Mouse (Mus musculus) embryonic fibroblast, embryonic 13.5 days (primary cell): ENCODE results near the gene Muc3. TPM values are rescaled to one million over a fixed set of nuclear protein-coding genes. Genes with fewer than 3 reads are reported as not detected.
"Not testable (repeated sequence)": the region's sequence is repeated elsewhere in the genome, so short reads cannot be mapped to it uniquely, and the experiment has no call there.

Experiments
- H3K27ac ChIP-seq: 2 replicates; pipeline ENCODE4 v1.5.1; 2012; ENCODE audit warnings: low read length, control low read depth, inconsistent platforms; ENCODE audit not compliant: insufficient read depth
- H3K4me1 ChIP-seq: 2 replicates; pipeline ENCODE4 v1.6.1; 2011; ENCODE audit warnings: low read length; ENCODE audit not compliant: control insufficient read depth, insufficient read depth
- H3K4me3 ChIP-seq: 2 replicates; pipeline ENCODE4 v1.5.1; 2011; ENCODE audit warnings: mild to moderate bottlenecking, control low read depth, low read length; ENCODE audit not compliant: insufficient read depth
- CTCF ChIP-seq: IDR thresholded peaks from 2 replicates; pipeline ENCODE4 v1.5.1; 2011; ENCODE audit warnings: mild to moderate bottlenecking, control low read depth, low read length, moderate library complexity, borderline replicate concordance; ENCODE audit not compliant: insufficient read depth
- POLR2A ChIP-seq: IDR thresholded peaks from 2 replicates; pipeline ENCODE4 v1.6.1; 2011; ENCODE audit warnings: low read depth, mild to moderate bottlenecking, control low read depth, low read length, moderate library complexity
- polyA plus RNA-seq: library from polyadenylated mRNA; stranded (reverse); fragments of >200 nt; gene quantifications from 2 replicates; pipeline ENCODE4 v1.2.4, GENCODE M21; 2011; ENCODE audit warnings: low read depth; ENCODE audit not compliant: missing spikeins, insufficient read length

Muc3 gene
- polyA plus RNA-seq, 1 experiment: not detected

GRCm38 (mm10) chr5:137129281-137129680, 19.8 kb downstream of the Muc3 start:
- no peak overlapping the region for H3K4me3 ChIP-seq
- H3K4me1 ChIP-seq: no peaks in the 10 kb centered on the region
- no peak for TF ChIP-seq CTCF
- no peak for TF ChIP-seq POLR2A
- no peak overlapping the region for H3K27ac ChIP-seq

- Histone ChIP-seq H3K4me1 (no peaks in the 10 kb centered on the region), H3K4me3 (no peak overlapping the region), H3K27ac (no peak overlapping the region)
- TF ChIP-seq POLR2A: no peak
- no peak for TF ChIP-seq CTCF
Measured at GRCm38 (mm10) chr5:137123516-137123915, 25.6 kb downstream of the Muc3 start.

- Histone ChIP-seq H3K4me1 (no peaks in the 10 kb centered on the region), H3K27ac (no peak overlapping the region), H3K4me3 (no peak overlapping the region)
- TF ChIP-seq CTCF (peak; percentile 65; the same call in 1 of the 2 replicates), POLR2A (no peak)
Measured at GRCm38 (mm10) chr5:137122686-137123193, 26.4 kb downstream of the Muc3 start.

GRCm38 (mm10) chr5:137121280-137121679, 27.8 kb downstream of the Muc3 start:
- TF ChIP-seq POLR2A: no peak
- no peak for TF ChIP-seq CTCF
- Histone ChIP-seq H3K4me1 (peaks cover 3% of the 10 kb centered on the region; the same call in 1 of the 2 replicates), H3K4me3 (no peak overlapping the region), H3K27ac (no peak overlapping the region)

- H3K4me3 ChIP-seq: no peak overlapping the region
- no peak overlapping the region for H3K27ac ChIP-seq
- TF ChIP-seq CTCF (no peak), POLR2A (no peak)
- H3K4me1 ChIP-seq: peaks cover 4% of the 10 kb centered on the region; the same call in 1 of the 2 replicates
Measured at GRCm38 (mm10) chr5:137118878-137119277, 30.2 kb downstream of the Muc3 start.

- not testable (repeated sequence) for H3K4me1 ChIP-seq, H3K27ac ChIP-seq, H3K4me3 ChIP-seq
Measured at GRCm38 (mm10) chr5:137117994-137118393, 31.1 kb downstream of the Muc3 start.

GRCm38 (mm10) chr5:137116987-137117386, 32.1 kb downstream of the Muc3 start:
- TF ChIP-seq CTCF (no peak), POLR2A (no peak)
- H3K27ac ChIP-seq: no peak overlapping the region
- H3K4me3 ChIP-seq: no peak overlapping the region
- peaks cover 4% of the 10 kb centered on the region; the same call in 1 of the 2 replicates for H3K4me1 ChIP-seq

GRCm38 (mm10) chr5:137115866-137116847, 33.0 kb downstream of the Muc3 start, which contains the start of gene Trim56:
Gene Trim56 (minus strand): TSS chr5:137116209.
- H3K27ac ChIP-seq: peak within 1 kb of the TSS; percentile 7; the same call in 1 of the 2 replicates
- peak within 1 kb of the TSS; percentile 83 for H3K4me3 ChIP-seq
- TF ChIP-seq POLR2A (peak; percentile 60), CTCF (no peak)
- peaks cover 4% of the 10 kb centered on the region; the same call in 1 of the 2 replicates for H3K4me1 ChIP-seq

- peaks cover 4% of the 10 kb centered on the region; the same call in 1 of the 2 replicates for H3K4me1 ChIP-seq
- peak overlapping the region; percentile 83 for H3K4me3 ChIP-seq
- TF ChIP-seq CTCF (no peak), POLR2A (no peak)
- no peak overlapping the region; the same call in 1 of the 2 replicates for H3K27ac ChIP-seq
Measured at GRCm38 (mm10) chr5:137114891-137115561, 34.1 kb downstream of the Muc3 start.
